Mouse (Mus musculus) skeletal muscle tissue, adult 2 months (tissue): Measurements from ENCODE around the gene Ccnd3.
"Not testable (repeated sequence)": the region's sequence is repeated elsewhere in the genome, so short reads cannot be mapped to it uniquely, and the experiment has no call there.

Source experiments
- DNase-seq: peaks from one replicate; pipeline ENCODE4 v3.0.0-alpha.2; 2012; ENCODE audit warnings: low read depth, low spot score

The Ccnd3 gene

DNA sequence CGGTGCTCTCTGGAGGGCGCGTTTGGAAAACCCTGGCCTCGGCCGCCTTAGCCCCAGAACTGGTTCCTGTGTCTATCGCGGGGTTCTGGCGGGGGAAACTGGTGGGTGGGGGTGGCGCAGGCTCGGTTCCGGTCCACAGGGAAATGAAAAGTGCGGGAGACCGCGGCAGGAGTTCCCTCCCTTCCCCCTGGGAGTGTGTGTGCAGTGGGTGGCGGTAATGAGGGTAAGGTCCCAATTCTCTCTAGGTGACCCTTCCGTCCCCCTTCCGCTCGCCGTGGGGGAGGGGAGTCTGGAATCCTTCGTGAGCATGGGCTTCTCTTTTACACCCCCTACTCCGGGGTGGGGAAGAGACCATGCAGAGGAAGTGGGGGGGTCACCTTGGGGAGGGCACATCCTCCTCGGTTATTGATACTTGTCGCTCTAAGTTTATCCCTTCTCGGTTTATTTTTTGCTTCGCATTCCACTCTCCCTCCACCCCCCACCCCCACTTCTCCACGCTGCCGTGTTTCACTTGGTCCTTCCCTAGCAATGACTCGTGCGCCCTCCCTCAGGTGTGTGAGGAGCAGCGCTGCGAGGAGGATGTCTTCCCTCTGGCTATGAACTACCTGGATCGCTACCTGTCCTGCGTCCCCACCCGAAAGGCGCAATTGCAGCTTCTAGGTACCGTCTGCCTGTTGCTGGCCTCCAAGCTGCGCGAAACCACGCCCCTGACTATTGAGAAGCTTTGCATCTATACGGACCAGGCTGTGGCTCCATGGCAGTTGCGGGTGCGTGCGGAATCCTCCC lies 89.5 kb downstream of the Ccnd3 start:
- DNase-seq, result no peak

DNA sequence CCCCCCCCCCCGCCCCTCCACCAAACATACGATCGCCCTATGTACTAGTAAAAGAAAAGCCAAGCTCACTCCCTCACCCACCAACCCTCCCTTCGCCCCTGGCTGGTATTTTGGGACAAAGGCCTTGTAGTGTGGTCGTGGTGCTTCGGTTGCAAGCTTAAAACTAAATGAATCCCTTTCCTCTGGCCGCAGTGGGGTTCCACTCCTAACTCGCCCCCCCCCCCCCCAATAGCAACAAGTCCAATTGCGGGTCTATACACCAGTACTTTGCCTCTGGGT lies 90.1 kb downstream of the Ccnd3 start:
- no peak for DNase-seq

DNA sequence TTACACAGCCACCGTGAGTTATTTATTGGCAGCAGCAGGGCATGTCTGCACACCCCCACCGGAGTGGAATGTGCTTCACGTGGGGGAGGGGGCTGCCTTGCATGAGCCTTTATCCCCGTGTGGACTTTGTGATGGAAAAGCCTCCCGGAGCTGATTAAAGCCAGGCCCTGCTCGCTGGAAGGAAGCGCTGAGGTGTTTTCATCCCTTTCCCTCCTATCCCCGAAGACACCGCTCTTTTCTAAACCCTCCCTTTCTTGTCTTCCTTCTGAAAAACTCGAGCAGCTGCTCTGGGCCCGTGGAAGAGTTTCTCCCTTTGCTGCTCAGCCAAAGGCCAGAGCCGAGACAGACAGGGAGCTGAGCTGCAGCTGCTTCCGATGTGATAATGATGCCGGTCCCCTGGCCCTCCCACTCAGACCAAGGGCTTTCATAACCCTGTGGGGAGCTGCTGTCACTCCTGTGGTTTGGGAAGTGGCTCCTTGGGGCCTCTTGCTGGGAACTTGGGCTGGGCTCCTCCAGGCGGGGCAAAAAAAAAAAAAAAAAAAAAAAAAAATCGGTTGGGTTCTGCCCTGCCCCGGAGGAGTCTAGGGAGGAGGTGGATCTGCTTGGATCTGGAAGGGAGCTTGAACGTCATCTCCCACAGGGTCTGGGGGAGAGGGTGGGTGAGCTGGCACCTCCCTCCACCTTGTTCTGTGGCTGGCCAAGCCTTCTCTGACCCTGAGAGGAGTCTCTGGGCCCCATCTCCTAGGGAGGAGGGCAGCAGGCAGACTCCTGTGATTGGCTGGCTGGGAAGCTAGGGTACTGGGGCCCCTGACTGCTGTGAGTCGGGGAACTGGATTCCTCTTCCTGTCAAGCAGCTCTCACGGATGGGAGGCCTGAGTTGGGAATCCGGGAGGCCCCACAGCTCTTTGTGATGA lies 90.7 kb downstream of the Ccnd3 start:
- DNase-seq, result peak; percentile 66

- DNase-seq, result no peak
Observed at GRCm38 (mm10) chr17:47596162-47596838, 91.4 kb downstream of the Ccnd3 start.

DNA sequence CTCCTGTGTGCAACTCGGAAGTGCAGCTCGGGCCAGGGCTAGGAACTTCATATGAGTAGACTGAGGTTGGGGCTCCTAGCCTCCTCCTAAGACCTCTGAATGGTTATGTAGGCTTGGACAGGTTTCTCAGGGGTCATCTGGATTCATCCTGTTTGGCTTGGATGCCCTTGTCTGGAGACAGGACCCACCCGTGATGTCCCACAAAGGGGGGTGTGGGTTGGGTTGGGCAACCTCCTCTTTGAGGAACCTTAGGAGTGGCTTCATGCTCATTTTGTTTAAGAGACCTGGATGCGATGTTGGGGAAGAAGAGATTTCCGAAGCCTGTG lies 92.0 kb downstream of the Ccnd3 start:
- no peak for DNase-seq

DNA sequence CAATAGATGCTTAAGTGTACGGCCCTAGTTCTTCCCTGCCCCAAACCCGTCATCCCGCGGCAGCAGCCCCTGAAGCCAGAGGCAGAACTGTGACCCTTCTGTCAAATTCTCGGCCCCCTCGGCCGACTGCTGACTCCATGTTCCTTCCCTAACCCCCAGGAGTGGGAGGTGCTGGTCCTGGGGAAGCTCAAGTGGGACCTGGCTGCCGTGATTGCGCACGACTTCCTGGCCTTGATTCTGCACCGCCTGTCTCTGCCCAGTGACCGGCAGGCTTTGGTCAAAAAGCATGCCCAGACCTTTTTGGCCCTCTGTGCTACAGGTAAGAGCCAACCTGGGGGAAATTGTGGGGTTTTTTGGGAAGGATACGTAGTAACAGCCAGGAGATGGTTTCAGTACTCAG lies 92.4 kb downstream of the Ccnd3 start:
- DNase-seq, result no peak

- DNase-seq, result peak; percentile 54
Observed at GRCm38 (mm10) chr17:47597838-47598579, 93.2 kb downstream of the Ccnd3 start.

- DNase-seq, result not testable (repeated sequence)
Observed at GRCm38 (mm10) chr17:47598580-47599304, 93.9 kb downstream of the Ccnd3 start.

DNA sequence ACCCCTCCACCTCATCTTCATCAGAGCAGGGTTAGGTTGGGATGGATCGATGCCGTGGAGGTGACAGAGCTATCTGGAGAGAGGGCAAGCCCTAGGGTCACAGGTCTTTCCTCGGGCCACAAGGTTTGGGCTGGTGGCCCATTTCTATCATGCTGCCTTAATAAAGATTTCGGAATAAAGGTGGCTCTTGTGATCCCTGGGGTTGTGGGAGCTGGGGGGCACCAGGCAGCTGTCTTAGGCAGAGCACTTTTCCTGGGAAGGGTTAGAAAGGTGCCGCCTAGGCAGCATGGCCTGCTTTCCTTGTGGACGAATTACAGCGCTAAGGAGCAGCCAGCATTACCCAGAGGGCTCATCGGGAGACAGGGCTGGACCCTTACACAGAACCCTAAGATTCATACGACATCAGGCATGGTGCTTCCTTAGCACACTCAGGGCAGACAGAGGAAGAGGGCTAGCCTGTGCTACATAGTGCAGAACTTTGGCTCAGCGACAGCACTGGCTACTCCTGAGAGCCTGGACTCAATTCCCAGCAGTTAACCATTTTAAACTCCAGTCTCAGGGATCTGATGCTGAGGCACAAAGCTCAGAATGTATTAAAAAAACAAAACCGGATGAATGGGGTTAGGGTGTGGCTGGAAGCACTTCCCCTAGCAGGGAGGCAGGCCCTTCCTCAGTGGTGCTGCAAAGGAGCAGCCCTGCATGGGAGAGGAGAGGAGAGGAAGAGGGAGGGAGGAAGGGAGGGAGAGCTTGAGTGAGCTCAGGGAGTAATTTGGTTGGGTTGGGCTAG lies 94.9 kb downstream of the Ccnd3 start:
- DNase-seq, result no peak

GRCm38 (mm10) chr17:47600601-47601388 lies 95.9 kb downstream of the Ccnd3 start:
- no peak for DNase-seq

DNA sequence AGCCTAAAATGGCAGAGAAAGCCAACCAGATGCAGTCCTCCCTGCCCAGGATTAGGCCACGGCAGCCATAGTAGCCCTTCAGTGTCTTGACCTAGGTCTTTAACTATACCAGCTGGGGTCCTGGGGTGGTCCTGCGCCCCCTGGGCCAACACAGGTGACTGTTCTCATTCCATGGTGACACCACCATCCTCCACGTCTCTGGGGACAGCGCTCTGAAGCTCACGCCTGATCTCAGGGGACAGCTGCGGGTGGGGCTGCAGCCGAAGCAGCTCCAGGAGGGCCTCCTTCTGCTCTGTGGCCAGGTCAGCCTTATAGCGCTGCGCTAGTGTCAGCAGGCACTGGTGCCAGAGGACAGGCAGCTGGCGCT lies 96.5 kb downstream of the Ccnd3 start:
- no peak for DNase-seq

- no peak for DNase-seq
Observed at GRCm38 (mm10) chr17:47602289-47602688, 97.4 kb downstream of the Ccnd3 start.

DNA sequence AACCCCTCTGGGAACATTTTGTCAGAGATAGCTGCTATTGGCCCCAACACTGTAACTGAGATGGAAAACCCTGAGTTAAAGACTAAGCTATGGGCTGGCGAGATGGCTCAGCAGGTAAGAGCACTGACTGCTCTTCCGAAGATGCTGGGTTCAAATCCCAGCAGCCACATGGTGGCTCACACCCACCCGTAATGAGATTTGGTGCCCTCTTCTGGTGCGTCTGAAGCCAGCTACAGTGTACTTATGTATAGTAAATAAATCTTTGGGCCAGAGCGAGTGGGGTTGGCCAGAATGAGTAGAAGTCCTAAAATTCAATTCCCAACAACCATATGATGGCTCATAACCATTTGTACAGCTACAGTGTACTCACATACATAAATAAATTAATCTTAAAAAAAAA lies 101.4 kb downstream of the Ccnd3 start:
- DNase-seq, result no peak

GRCm38 (mm10) chr17:47609182-47609581 lies 104.3 kb downstream of the Ccnd3 start:
- DNase-seq, result no peak

DNA sequence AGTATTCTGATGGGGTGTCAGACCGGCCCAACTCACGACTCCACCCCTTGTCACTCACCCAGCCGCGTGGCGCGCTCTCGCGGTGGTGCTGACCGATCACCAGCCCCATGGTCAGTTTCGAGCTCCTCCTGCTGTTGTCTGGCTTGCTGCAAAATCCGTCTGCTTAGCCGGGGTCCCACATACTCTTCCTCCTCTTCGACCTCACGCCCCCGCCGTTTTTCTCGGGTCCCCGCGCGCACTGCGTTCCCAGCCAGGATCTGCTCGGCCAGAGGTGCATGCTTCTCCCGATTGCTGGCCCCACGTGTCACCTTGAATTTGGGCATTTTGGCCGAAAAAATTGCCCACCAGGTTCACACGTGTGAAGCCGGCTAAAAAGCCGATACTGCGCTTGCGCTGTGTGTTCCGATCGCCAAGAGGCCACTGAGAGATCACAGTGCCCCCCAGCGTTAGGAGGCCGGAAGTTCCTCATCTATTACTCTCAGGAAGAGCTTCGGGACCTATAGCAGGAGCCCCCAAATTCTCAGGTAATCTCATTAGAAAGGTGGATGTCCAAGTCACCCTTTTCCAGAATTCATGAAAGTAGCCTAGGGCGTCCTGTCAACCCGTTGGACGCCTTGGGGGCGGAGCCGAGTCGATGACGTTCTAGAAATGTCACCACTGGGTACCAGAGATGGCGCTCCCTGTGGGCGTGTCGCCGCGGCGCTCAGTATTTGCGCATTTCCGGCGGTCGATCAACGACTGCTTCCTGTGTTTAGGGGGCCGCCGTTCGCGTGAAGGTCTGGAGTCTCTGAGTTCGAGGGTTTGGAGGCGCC lies 106.2 kb downstream of the Ccnd3 start, which contains the start of the genes Bysl, Med20 and Gm20517:
Gene Bysl (minus strand): TSS at position 644 of the 812 bp plus-strand sequence.
Gene Med20 (plus strand): TSS at position 734 of the 812 bp plus-strand sequence.
Gene Gm20517 (plus strand): TSS at position 741 of the 812 bp plus-strand sequence.
- DNase-seq, result peak; percentile 94

- no peak for DNase-seq
Observed at GRCm38 (mm10) chr17:47611661-47611982, 106.8 kb downstream of the Ccnd3 start.

DNA sequence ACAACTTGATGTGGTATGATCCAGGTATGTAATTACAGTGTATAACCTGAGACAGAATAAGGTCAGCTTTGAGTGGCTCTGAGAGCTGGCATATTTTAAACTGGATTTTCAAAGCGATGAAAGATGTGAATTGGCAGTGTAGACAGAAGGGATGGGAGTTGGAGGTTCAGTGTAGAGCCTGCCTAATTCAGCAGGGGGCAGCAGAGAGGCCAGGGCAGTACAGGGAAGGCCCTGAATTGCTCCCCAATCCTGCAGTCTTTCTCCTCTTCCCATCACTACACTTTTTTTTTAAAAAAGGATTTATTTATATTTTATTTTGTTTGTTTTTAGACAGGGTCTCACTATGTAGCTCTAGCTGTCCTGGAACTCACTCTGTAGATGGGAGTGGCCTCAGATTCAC lies 109.2 kb downstream of the Ccnd3 start:
- DNase-seq, result no peak

- no peak for DNase-seq
Observed at GRCm38 (mm10) chr17:47616119-47616518, 111.3 kb downstream of the Ccnd3 start.

- no peak for DNase-seq
Observed at GRCm38 (mm10) chr17:47616652-47617051, 111.8 kb downstream of the Ccnd3 start.
